ENCODE assay signal across 10 mouse cellular contexts in the genomic region with DNA sequence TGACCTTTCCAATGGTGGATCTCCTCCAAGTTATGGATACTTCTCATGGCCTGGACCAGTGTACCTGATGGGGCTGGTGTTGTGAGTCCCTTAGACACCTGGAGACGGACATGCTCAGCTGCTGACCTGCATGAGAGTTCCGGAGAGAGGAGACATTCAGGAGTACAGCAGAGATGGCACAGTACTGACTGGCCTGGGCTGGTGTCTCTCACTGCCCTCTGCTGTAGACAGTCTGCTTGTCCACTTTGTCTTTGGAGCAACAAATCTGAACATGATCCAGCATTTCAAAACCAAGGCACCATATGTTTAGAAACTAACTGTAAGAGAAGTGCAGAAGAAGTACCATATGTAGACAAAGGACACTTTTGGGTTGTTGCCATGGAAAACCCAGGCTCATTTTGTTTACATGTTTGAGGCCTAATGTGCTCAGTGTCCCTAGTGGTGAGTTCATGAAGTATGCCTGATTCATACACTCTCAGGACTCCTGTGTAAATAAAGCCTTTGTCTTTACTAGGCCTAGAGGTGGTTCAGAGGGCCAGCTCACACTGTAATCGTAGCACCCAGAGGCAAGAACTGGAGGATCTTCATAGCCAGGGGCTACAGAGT. TPM values are rescaled to one million over a fixed set of nuclear protein-coding genes. Genes with fewer than 3 reads are reported as not detected.
DNase-seq lines count a peak whose midpoint lies in the region; ATAC-seq and TF ChIP-seq lines count a peak whose summit lies in the region.
"Had no signal": no experiment of that assay in that cellular context is flagged by ENCODE, and none has a peak within 500 bp of the region (broad histone marks: within the 10 kb centered on the region; RNA-seq: fewer than 3 reads in every experiment).

No protein-coding gene starts in this region.

- TF ChIP-seq POLR2A in heart, adult 2 months (IDR thresholded peaks at IDR 0.05; ENCODE audit: insufficient read depth, low read depth, low read length): no peak

- intact Hi-C loops in heart, adult 2 months (cut with DNase I): no loop called here

- H3K4me3 ChIP-seq in heart, adult 2 months: no peak overlapping the region
- H3K4me3 ChIP-seq in lung, embryonic 14.5 days (ENCODE audit: low read depth, low read length): no peak overlapping the region
- H3K4me3 ChIP-seq in stomach, embryonic 15.5 days (replicated peaks): no peak overlapping the region
- H3K4me3 ChIP-seq: myocyte had no signal

- 89% methylated on average over 3 of the region's 3 CpGs for WGBS in heart, adult 2 months
- WGBS in lung, embryonic 14.5 days: 67% methylated on average over 3 of the region's 3 CpGs
- WGBS in stomach, embryonic 15.5 days: 65% methylated on average over 3 of the region's 3 CpGs

- no peak overlapping the region for H3K27ac ChIP-seq in heart, adult 2 months
- H3K27ac ChIP-seq in lung, embryonic 14.5 days (ENCODE audit: low read depth): peak overlapping the region; percentile 67
- H3K27ac ChIP-seq in stomach, embryonic 15.5 days: 0 out of 2 replicates have a peak overlapping the region, but pooled peaks have one; percentile 35

- DNase-seq in heart, adult 2 months: no peak
- no peak for DNase-seq in heart, adult 9 months (ENCODE audit: low spot score in 2 of 2)
- DNase-seq in lung, embryonic 14.5 days: peak; percentile 95
- DNase-seq in lung, adult 18-20 months: no peak
- DNase-seq in forelimb bud, embryonic 11.5 days (ENCODE audit: low read depth, low spot score): peak; percentile 41
- no peak for DNase-seq in spleen, adult 12 weeks (ENCODE audit: low spot score)
- DNase-seq in cerebellum, adult 11 months: no peak

- TF ChIP-seq EP300 in heart, adult 2 months (IDR thresholded peaks at IDR 0.05; ENCODE audit: insufficient read depth, low read depth, low read length): no peak

- no peak overlapping the region for H3K9ac ChIP-seq in heart, adult 2 months (ENCODE audit: low read depth, low read length)
- no peak overlapping the region for H3K9ac ChIP-seq in lung, embryonic 14.5 days
- no peak overlapping the region for H3K9ac ChIP-seq in stomach, embryonic 15.5 days

- H3K4me2 ChIP-seq in lung, embryonic 14.5 days: no peak overlapping the region
- no peak overlapping the region for H3K4me2 ChIP-seq in stomach, embryonic 15.5 days

- H3K9me3 ChIP-seq in lung, embryonic 14.5 days (ENCODE audit: low read depth, low read length): no peaks in the 10 kb centered on the region
- no peaks in the 10 kb centered on the region for H3K9me3 ChIP-seq in stomach, embryonic 15.5 days

- peak; percentile 63 for TF ChIP-seq CTCF in heart, adult 2 months (IDR thresholded peaks at IDR 0.05)
- peak; percentile 79 for TF ChIP-seq CTCF in lung, embryonic 14.5 days (IDR thresholded peaks at IDR 0.05; ENCODE audit: low read depth)

- peak; percentile 88 for ATAC-seq in lung, embryonic 14.5 days (ENCODE audit: insufficient read depth)
- ATAC-seq in stomach, embryonic 15.5 days (ENCODE audit: insufficient read depth, low FRiP score, low read depth): no peak
- ATAC-seq: Patski had no signal

- no peaks in the 10 kb centered on the region for H3K36me3 ChIP-seq in heart, adult 2 months (ENCODE audit: control insufficient read depth, insufficient read depth, low read length)
- H3K36me3 ChIP-seq in lung, embryonic 14.5 days (ENCODE audit: insufficient read depth): no peaks in the 10 kb centered on the region
- H3K36me3 ChIP-seq in stomach, embryonic 15.5 days: no peaks in the 10 kb centered on the region

- no peaks in the 10 kb centered on the region for H3K27me3 ChIP-seq in heart, adult 2 months (ENCODE audit: control insufficient read depth, insufficient read depth, low read length)
- no peaks in the 10 kb centered on the region for H3K27me3 ChIP-seq in lung, embryonic 14.5 days (ENCODE audit: insufficient read depth, low read length)
- no peaks in the 10 kb centered on the region for H3K27me3 ChIP-seq in stomach, embryonic 15.5 days (replicated peaks)
- H3K27me3 ChIP-seq: Patski had no signal

- no peaks in the 10 kb centered on the region for H3K79me2 ChIP-seq in heart, adult 2 months (replicated peaks; ENCODE audit: control insufficient read depth, insufficient read depth, low read length)

- H3K4me1 ChIP-seq in heart, adult 2 months (ENCODE audit: control insufficient read depth, insufficient read depth, low read length): no peaks in the 10 kb centered on the region
- H3K4me1 ChIP-seq in lung, embryonic 14.5 days (ENCODE audit: insufficient read depth): peaks cover 14% of the 10 kb centered on the region
- H3K4me1 ChIP-seq in stomach, embryonic 15.5 days: 0 out of 2 replicates have a peak, but pooled peaks cover 8% of the 10 kb centered on the region

RNA-seq across cellular contexts. Expression of a gene that starts 46.1 kb away (rescaled TPM):
- total RNA-seq in heart, adult 2 months (2021): 1 to 10 TPM; 5.5 to 5.7 TPM
- polyA plus RNA-seq in heart, adult 2 months (2012; rRNA removed): 6.9 and 7.5 TPM in 2 replicates
- 61.4 and 67.5 TPM in 2 replicates for polyA plus RNA-seq in lung, embryonic 14.5 days (2014; fragmentation: Nextera tagmentation; extraction: Ambion mirVana)
- 6.0 and 6.6 TPM in 2 replicates for polyA plus RNA-seq in stomach, embryonic 15.5 days (2015; fragmentation: Nextera tagmentation; extraction: Ambion mirVana)

Comparison
In these comparisons a context has a peak if more than half of its experiments do, and no peak if none do; other contexts are left out.
1. DNase-seq: peak in lung, embryonic 14.5 days (single experiment) and forelimb bud, embryonic 11.5 days (single experiment); none in heart, adult 2 months (0 of 2), heart, adult 9 months (0 of 2), lung, adult 18-20 months (0 of 2), spleen, adult 12 weeks (single experiment) and cerebellum, adult 11 months (single experiment).